Mouse (Mus musculus) bone marrow macrophage, adult 2 months (primary cell): Measurements from ENCODE around the gene Bag6. TPM values are rescaled to one million over a fixed set of nuclear protein-coding genes. Genes with fewer than 3 reads are reported as not detected.

Experiments
- H3K27ac ChIP-seq: 2 replicates; pipeline ENCODE4 v1.5.1; 2012; ENCODE audit warnings: low read depth, low read length; ENCODE audit not compliant: insufficient read depth
- H3K4me1 ChIP-seq: 2 replicates; pipeline ENCODE4 v1.6.1; 2012; ENCODE audit warnings: low read length; ENCODE audit not compliant: control insufficient read depth, insufficient read depth
- H3K4me3 ChIP-seq: 2 replicates; pipeline ENCODE4 v1.5.1; 2012; ENCODE audit warnings: mild to moderate bottlenecking, low read length, moderate library complexity; ENCODE audit not compliant: insufficient read depth
- CTCF ChIP-seq: IDR thresholded peaks from 2 replicates; pipeline ENCODE4 v1.5.1; 2012; ENCODE audit warnings: low read depth, mild to moderate bottlenecking, low read length, moderate library complexity
- POLR2A ChIP-seq: IDR thresholded peaks from 2 replicates; pipeline ENCODE4 v1.6.1; 2012; ENCODE audit warnings: mild to moderate bottlenecking, low read depth, low read length, borderline replicate concordance
- polyA plus RNA-seq: library from polyadenylated mRNA; stranded (reverse); fragments of >200 nt; gene quantifications from 2 replicates; pipeline ENCODE4 v1.2.4, GENCODE M21; 2012; ENCODE audit not compliant: missing spikeins, insufficient read depth, insufficient read length

Bag6 gene
- polyA plus RNA-seq, 1 experiment: 166 TPM

GRCm38 (mm10) chr17:35193881-35194843 is 59.2 kb downstream of the Bag6 start, which contains the start of gene Ltb:
Gene Ltb (plus strand): TSS chr17:35194439.
- H3K4me3 ChIP-seq: peak within 1 kb of the TSS; percentile 72
- no peak within 1 kb of the TSS; the same call in 1 of the 2 replicates for H3K27ac ChIP-seq
- peaks cover 52% of the 10 kb centered on the region for H3K4me1 ChIP-seq
- TF ChIP-seq POLR2A (no peak), CTCF (no peak)

GRCm38 (mm10) chr17:35194844-35195630 is 60.1 kb downstream of the Bag6 start:
- Histone ChIP-seq H3K4me3 (peak overlapping the region; percentile 72), H3K4me1 (peaks cover 45% of the 10 kb centered on the region), H3K27ac (no peak overlapping the region)
- TF ChIP-seq CTCF (no peak), POLR2A (no peak)

GRCm38 (mm10) chr17:35195631-35196320 is 60.8 kb downstream of the Bag6 start:
- Histone ChIP-seq H3K27ac (no peak overlapping the region), H3K4me1 (peaks cover 38% of the 10 kb centered on the region)

GRCm38 (mm10) chr17:35196321-35196641 is 61.3 kb downstream of the Bag6 start:
- TF ChIP-seq CTCF: no peak
- no peak for TF ChIP-seq POLR2A
- no peak overlapping the region for H3K27ac ChIP-seq
- peaks cover 37% of the 10 kb centered on the region for H3K4me1 ChIP-seq
- H3K4me3 ChIP-seq: peak overlapping the region; percentile 72

More at GRCm38 (mm10) chr17:35195631-35196320, 60.8 kb downstream of the Bag6 start:
- peak; percentile 81 for TF ChIP-seq CTCF
- TF ChIP-seq POLR2A: no peak
- peak overlapping the region; percentile 72 for H3K4me3 ChIP-seq

Other genes with a start within 250 kb of the Bag6 start
- not detected in 2 replicates for gene C2, start 236.9 kb upstream of the Bag6 start, polyA plus RNA-seq
- gene Ehmt2, start 236.7 kb upstream of the Bag6 start, polyA plus RNA-seq: 145 and 150 TPM in 2 replicates
- not detected in 2 replicates for gene Slc44a4, start 220.7 kb upstream of the Bag6 start, polyA plus RNA-seq
- gene Neu1, start 203.9 kb upstream of the Bag6 start, polyA plus RNA-seq: 73.6 and 73.9 TPM in 2 replicates
- 1.2 and 1.5 TPM in 2 replicates for gene Hspa1b, start 175.9 kb upstream of the Bag6 start, polyA plus RNA-seq
- gene Gm20481, start 165.3 kb upstream of the Bag6 start, polyA plus RNA-seq: not detected in 2 replicates
- gene Hspa1a, start 163.0 kb upstream of the Bag6 start, polyA plus RNA-seq: 1.3 TPM in 2 replicates
- not detected in 2 replicates for gene Hspa1l, start 162.5 kb upstream of the Bag6 start, polyA plus RNA-seq
- 37.1 and 44.0 TPM in 2 replicates for gene Lsm2, start 153.3 kb upstream of the Bag6 start, polyA plus RNA-seq
- 28.4 and 35.2 TPM in 2 replicates for gene Vars, start 134.2 kb upstream of the Bag6 start, polyA plus RNA-seq
- 0.31 and 0.34 TPM in 2 replicates for gene Vwa7, start 118.6 kb upstream of the Bag6 start, polyA plus RNA-seq
- gene Sapcd1, start 107.2 kb upstream of the Bag6 start, polyA plus RNA-seq: not detected in 2 replicates
- 2.4 and 3.2 TPM in 2 replicates for gene Msh5, start 88.4 kb upstream of the Bag6 start, polyA plus RNA-seq
- 357 and 381 TPM in 2 replicates for gene Clic1, start 85.2 kb upstream of the Bag6 start, polyA plus RNA-seq
- gene Ddah2, start 76.1 kb upstream of the Bag6 start, polyA plus RNA-seq: 9.0 and 10.9 TPM in 2 replicates
- gene Ly6g6c, start 69.8 kb upstream of the Bag6 start, polyA plus RNA-seq: not detected in 2 replicates
- not detected in 2 replicates for gene Mpig6b, start 69.0 kb upstream of the Bag6 start, polyA plus RNA-seq
- not detected in 2 replicates for gene Ly6g6e, start 58.3 kb upstream of the Bag6 start, polyA plus RNA-seq
- gene Ly6g6d, start 57.1 kb upstream of the Bag6 start, polyA plus RNA-seq: 1.0 TPM in 1 of 2 replicates, not detected in the other
- not detected in 2 replicates for gene Ly6g6f, start 49.6 kb upstream of the Bag6 start, polyA plus RNA-seq
- gene Abhd16a, start 45.9 kb upstream of the Bag6 start, polyA plus RNA-seq: 39.8 and 40.7 TPM in 2 replicates
- not detected in 2 replicates for gene Ly6g5c, start 26.9 kb upstream of the Bag6 start, polyA plus RNA-seq
- gene Ly6g5b, start 19.8 kb upstream of the Bag6 start, polyA plus RNA-seq: 0.54 and 0.92 TPM in 2 replicates
- 24.6 and 29.1 TPM in 2 replicates for gene Gpank1, start 13.7 kb upstream of the Bag6 start, polyA plus RNA-seq
- gene Csnk2b, start 13.1 kb upstream of the Bag6 start, polyA plus RNA-seq: 136 and 143 TPM in 2 replicates
- 29.2 and 30.4 TPM in 2 replicates for gene D17H6S53E, start 8.8 kb upstream of the Bag6 start, polyA plus RNA-seq
- gene Apom, start 3.1 kb upstream of the Bag6 start, polyA plus RNA-seq: not detected in 2 replicates
- gene Prrc2a, start 29.7 kb downstream of the Bag6 start, polyA plus RNA-seq: 136 and 162 TPM in 2 replicates
- gene Aif1, start 40.9 kb downstream of the Bag6 start, polyA plus RNA-seq: 420 and 469 TPM in 2 replicates
- 811 and 856 TPM in 2 replicates for gene Lst1, start 53.3 kb downstream of the Bag6 start, polyA plus RNA-seq
- gene Ltb, start 59.3 kb downstream of the Bag6 start, polyA plus RNA-seq: not detected in 2 replicates
- gene Tnf, start 66.8 kb downstream of the Bag6 start, polyA plus RNA-seq: 11.9 and 12.8 TPM in 2 replicates
- not detected in 2 replicates for gene Lta, start 70.2 kb downstream of the Bag6 start, polyA plus RNA-seq
- not detected in 2 replicates for gene Gm16181, start 85.7 kb downstream of the Bag6 start, polyA plus RNA-seq
- gene Atp6v1g2, start 98.5 kb downstream of the Bag6 start, polyA plus RNA-seq: 11.2 and 15.1 TPM in 2 replicates
- gene Nfkbil1, start 100.6 kb downstream of the Bag6 start, polyA plus RNA-seq: 15.5 and 15.7 TPM in 2 replicates
- 164 and 169 TPM in 2 replicates for gene Ddx39b, start 106.6 kb downstream of the Bag6 start, polyA plus RNA-seq
- gene H2-D1, start 127.6 kb downstream of the Bag6 start, polyA plus RNA-seq: 2,808 and 2,856 TPM in 2 replicates
- 0.63 and 0.80 TPM in 2 replicates for gene H2-Q1, start 185.2 kb downstream of the Bag6 start, polyA plus RNA-seq
- 0.91 and 1.2 TPM in 2 replicates for gene H2-Q2, start 207.1 kb downstream of the Bag6 start, polyA plus RNA-seq
- gene H2-Q4, start 244.4 kb downstream of the Bag6 start, polyA plus RNA-seq: 87.8 and 102 TPM in 2 replicates